Mouse (Mus musculus): ENCODE results near the gene Gm33543.

The Gm33543 gene

GRCm38 (mm10) chr10:95836530-95837264, 6.0 kb downstream of the Gm33543 start:
- no peak for DNase-seq (ENCODE audit: low spot score)

DNA sequence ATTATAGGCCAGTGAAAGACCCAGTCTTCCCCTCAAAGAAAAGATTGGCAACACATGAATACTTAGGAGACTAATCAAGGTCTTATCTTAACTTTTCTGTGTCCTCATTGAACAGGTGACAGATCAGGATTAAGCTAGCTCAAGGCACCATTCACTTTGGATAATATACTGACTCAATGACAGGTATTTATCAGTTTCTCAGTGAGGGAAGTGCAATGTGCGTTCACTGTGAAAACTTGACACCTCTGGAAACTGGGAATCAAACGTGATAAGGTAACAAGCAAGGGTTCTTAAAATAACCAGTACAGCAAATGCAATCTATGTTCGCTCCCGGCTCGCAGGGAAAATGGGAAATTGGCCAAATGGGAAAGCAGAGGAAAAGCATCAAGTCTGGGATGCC, 11.8 kb downstream of the Gm33543 start:
- DNase-seq (ENCODE audit: low spot score), result no peak

DNA sequence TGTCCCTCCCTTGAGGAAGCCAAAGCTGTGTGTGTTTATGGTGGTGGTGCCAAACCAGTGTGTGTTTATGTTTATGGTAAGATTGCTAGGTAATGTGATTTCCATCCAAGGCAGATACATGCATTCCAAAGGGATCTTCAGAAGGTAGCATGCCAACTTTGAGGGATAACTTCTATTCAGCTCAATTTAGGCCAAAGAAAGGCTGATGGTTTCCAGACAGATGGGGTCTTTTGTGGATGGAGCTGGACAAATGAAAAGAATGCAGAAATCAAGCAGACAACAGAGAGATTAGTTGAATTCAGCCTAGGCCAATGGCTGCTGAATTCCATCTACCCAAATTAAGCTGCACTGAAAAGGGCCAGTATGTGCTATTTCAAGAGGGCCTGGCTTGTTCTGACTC, 13.3 kb downstream of the Gm33543 start:
- DNase-seq (ENCODE audit: low spot score), result no peak

DNA sequence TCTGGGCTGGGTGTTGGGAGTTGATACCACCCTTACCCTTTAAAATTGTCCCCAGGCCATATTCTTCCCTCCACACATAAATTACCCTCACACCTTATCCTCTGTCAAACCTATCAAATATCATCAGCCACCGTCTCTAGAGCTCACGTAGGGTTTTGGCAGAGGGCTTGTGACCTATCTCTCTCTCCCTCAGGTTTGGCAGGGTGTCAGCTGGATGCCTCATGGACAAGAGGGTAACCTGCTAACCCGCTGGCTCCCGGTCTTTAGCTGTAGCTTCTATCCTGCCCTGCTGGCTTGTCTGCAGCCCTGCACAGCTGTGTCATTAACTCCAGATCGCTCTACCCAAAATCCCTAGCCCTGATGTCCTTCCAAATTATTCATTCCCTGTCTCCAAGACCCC, 14.4 kb downstream of the Gm33543 start:
- no peak for DNase-seq (ENCODE audit: low spot score)

GRCm38 (mm10) chr10:95825651-95826050, 17.1 kb downstream of the Gm33543 start:
- no peak for DNase-seq (ENCODE audit: low spot score)

DNA sequence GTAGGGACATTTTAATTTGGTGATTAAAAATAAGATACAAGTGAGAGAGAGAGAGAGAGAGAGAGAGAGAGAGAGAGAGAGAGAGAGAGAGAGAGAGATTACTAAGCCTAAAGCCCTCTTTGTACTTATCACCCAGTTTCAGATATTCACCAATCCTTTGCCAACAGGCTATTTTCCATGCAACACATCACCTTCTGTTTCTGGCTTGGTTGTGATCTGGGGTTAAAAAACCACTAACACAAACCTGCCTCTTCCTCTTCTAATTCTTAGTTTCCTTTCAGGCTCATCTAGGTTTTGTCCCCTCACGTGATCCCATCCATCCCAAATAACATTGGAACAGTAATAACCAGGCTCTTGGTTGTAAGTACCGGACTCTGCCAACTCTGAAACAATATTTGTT, 24.2 kb downstream of the Gm33543 start:
- no peak for DNase-seq (ENCODE audit: low spot score)

DNA sequence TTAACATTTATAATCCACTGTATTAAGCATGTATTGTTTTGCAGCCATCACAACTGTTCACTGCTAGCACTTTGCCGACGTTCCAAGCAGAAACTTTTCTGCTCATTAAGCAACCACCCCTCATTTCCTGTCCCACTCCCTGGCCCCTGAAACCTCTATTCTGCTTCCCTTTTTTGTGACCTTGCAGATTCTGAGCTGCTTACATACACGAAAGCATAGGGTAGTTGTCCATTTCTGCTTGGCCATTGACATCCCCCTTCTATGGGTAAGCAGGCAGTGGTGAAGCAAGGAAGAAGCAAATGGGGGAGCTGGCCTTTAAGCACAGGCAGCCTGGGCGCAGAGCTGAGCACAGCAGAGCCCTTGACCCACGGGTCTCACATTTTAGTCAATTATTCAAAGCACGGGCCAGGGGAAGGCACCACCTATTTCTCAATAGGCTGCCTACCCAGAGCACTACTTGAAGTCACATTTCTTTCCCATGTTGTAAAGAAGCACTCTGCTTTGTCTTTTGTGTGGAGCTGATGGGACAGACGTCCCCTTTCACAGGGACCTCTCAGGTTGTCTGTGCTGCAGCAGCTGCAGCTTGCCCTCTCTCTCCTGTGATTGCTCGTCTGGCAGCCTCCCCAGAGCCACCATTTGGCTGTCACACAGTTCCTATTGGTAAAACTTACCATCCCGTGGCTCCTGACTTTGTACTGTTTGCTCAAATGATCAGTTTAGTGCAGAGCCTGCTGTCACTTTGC, 25.1 kb downstream of the Gm33543 start:
- DNase-seq (ENCODE audit: low spot score), result no peak

DNA sequence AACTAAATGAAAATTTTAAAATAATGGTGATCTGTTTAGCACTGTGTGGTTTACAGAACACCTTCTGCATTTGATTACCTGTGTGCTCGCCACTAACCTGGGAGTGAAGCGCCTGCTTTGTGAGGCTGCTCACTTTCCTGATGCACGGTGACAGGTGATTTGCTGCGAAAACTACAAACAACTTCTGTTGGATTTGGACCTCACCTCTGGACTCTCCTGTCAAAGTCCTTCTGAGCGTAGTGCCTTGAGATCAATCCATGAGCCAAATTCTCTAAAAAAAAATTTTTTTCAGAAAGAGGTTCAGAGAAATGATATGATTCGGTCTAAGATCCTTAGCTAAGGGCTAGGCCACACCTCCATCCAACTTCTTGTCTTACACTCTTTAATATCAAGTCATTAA, 28.4 kb downstream of the Gm33543 start:
- no peak for DNase-seq (ENCODE audit: low spot score)

GRCm38 (mm10) chr10:95811869-95812268, 30.9 kb downstream of the Gm33543 start:
- DNase-seq (ENCODE audit: low spot score), result no peak

- DNase-seq (ENCODE audit: low spot score), result no peak
Observed at GRCm38 (mm10) chr10:95801443-95801811, 41.3 kb downstream of the Gm33543 start.

GRCm38 (mm10) chr10:95800693-95801442, 41.9 kb downstream of the Gm33543 start:
- DNase-seq (ENCODE audit: low spot score), result no peak

- DNase-seq (ENCODE audit: low spot score), result no peak
Observed at GRCm38 (mm10) chr10:95797645-95798395, 44.9 kb downstream of the Gm33543 start.

DNA sequence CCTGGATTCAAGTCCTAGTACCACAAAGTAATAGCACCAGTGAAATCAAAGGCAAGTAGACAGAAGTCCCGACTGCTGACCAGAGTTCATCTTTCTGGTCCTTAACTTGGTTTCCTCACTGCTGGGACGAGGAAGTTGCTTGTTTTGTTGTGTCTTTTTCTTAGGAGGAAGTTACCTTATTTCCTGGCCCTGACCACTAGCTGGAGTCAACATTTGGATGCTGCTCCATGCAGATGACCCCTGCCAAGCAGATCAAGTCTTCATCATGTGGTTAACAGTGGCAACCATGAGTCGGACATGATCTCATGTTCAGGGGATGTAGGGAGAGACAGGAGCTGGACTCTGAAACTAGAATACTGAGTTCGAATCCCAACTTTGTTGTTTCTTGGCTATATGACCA, 47.2 kb downstream of the Gm33543 start:
- DNase-seq (ENCODE audit: low spot score), result no peak

DNA sequence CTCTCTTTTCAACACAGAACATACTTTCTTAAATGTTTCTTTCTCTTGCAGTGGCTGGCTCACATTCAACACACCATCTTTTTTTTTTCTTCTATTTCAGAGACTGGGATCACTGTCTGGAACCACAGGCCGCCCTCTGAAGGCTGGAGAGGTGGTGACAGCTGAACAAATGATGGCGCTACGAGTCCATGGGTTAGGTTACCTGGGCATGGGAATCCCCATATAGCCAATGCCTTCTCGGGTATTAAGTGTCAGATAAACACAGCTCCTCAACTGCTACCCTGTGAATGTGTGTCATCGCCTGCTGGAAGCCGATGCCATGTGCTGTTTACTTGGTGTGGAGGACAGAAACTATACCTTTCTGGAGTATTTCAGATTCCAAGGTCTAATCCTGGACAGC, 48.0 kb downstream of the Gm33543 start:
- DNase-seq (ENCODE audit: low spot score), result no peak

- no peak for DNase-seq (ENCODE audit: low spot score)
Observed at GRCm38 (mm10) chr10:95791427-95791804, 51.3 kb downstream of the Gm33543 start.

DNA sequence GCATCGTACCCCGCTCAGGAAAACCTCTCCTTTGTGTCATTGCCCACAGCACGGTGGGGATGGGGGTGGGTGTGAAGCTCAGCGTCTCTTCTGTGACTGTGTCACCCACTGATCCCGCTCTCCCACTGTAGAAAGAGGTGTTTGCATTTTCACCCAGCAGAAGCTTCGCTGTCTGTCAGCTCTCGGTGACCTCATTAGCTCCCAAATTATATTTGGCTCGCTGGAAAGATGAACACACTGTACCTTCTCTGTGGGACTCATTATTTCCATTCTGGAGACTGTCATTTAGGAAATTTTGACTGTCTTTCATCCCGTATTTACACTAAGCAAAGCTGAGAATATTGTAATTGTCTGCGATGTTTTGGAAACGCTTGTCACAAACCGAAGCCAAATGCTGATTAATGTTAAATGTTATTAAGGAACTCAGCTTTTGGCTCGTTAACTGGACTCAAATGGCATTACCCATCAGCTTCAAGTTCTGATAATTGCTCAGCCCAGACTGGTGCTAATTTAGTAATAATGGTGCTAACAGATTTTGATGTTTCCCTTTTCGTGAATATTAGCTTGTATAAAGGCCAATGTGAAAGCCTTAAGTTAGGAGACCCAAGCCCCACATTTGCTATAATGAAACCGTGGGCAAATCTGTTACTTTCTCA, 51.8 kb downstream of the Gm33543 start:
- no peak for DNase-seq (ENCODE audit: low spot score)

DNA sequence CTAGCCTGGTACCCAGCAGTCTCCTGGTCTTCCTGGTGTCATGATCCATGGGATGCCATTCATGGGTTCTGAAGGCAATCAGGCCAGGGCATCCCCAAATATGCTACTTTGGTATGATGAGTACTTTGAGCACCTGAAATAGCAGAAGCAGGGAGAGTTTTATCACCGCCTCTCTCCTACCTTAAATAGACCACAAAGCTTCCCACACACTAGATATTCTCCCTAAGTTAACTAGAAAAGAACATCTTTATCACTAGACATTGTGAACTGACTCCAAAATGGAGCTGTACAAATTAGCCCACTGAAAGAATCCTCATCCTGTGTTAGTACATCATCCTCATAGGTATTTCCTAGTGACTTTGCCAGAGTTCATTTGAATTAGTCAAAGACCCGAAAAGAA, 55.6 kb downstream of the Gm33543 start:
- no peak for DNase-seq (ENCODE audit: low spot score)

GRCm38 (mm10) chr10:95784837-95785236, 57.9 kb downstream of the Gm33543 start:
- DNase-seq (ENCODE audit: low spot score), result no peak

DNA sequence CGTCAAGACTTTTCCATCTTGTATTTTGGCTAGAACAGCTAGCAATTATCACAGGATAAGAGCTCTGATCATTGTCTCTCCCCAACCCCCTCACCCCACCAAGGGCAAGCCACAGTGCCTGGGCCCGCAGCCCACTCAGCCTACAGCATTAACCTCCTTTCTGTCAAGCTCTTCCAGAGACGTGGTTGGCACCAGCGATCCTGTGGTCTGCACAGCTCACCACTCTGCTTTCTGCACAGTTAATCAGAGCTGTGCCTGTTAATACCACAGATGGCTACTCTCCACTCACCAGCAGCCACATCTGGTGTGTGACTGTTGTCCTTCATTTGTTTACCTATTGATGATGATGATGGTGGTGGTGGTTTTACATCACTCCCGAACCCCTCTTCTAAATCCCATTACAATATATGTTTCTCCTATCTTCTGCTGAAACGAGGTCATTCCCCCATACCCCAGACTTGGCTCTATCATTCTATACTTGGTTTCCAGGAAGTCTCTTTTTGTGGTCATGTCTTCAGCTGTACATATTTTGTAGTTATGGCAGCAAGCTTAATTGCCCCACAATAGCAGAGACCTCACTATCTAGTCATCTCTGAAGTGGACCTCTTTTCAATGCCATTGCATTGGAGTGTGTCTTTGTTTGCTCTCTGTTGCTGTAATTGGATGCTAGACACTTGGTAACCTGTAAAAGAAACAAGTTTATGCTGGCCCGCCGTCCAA, 61.7 kb downstream of the Gm33543 start:
- DNase-seq (ENCODE audit: low spot score), result no peak

GRCm38 (mm10) chr10:95779801-95780385, 62.8 kb downstream of the Gm33543 start:
- no peak for DNase-seq (ENCODE audit: low spot score)

GRCm38 (mm10) chr10:95778622-95779021, 64.1 kb downstream of the Gm33543 start:
- no peak for DNase-seq (ENCODE audit: low spot score)
